Mouse (Mus musculus): ENCODE measurements around the gene Pank3. TPM values are rescaled to one million over a fixed set of nuclear protein-coding genes. Genes with fewer than 3 reads are reported as not detected.

Gene Pank3
- polyA plus RNA-seq, 1 experiment = 0.01 TPM

DNA sequence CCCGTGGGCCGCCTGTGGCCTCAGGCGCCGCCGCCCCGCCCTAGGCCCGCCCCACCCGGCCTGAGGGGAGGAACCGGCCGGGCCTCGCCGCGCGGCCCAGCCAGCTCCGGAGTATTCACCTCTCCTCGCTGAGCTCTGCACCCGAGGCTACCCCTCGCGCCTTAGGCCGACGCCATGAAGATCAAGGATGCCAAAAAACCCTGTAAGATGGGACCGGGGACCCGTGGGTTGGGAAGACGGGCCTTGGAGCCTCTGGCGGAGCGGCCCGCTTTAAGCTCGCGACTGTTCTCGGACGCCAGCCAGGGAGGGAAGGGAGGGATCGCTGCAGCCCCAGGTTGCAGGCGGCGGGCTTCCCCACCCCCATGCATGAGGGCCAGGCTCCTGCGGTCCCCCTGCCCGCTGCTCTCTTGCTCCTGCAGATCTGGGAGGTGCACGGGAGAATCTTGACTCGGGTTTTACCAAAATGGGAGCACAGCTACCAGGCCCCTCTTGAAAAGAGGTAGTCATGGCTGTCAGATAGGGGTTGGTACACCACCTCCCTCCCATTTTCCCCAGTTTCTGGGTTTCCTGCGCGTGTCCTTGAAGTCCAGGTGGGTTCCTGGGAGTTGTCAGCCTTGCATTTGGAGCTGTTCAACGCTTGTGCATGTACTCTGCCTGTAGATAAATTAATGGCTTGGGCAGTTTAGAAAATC, 608 bp downstream of the Pank3 start:
- Histone ChIP-seq H3K4me3 (replicated peaks) (peak overlapping the region; percentile 88), H3K27me3 (ENCODE audit: control insufficient read depth) (peaks cover 3% of the 10 kb centered on the region; the same call in 1 of the 2 replicates), H3K9me3 (ENCODE audit: control insufficient read depth, low read length) (no peaks in the 10 kb centered on the region), H3K36me3 (ENCODE audit: control insufficient read depth) (peaks cover 4% of the 10 kb centered on the region), H3K4me1 (ENCODE audit: control insufficient read depth) (peaks cover 33% of the 10 kb centered on the region)
- no peak for TF ChIP-seq TAL1 (IDR thresholded peaks at IDR 0.05; ENCODE audit: low read length)
- no peak for TF ChIP-seq GATA1 (IDR thresholded peaks at IDR 0.05; ENCODE audit: low read length)

- Histone ChIP-seq H3K4me3 (replicated peaks) (peak overlapping the region; percentile 88), H3K27me3 (ENCODE audit: control insufficient read depth) (peaks cover under 1% of the 10 kb centered on the region; the same call in 1 of the 2 replicates), H3K4me1 (ENCODE audit: control insufficient read depth) (peaks cover 33% of the 10 kb centered on the region), H3K9me3 (ENCODE audit: control insufficient read depth, low read length) (no peaks in the 10 kb centered on the region), H3K36me3 (ENCODE audit: control insufficient read depth) (peaks cover 5% of the 10 kb centered on the region)
- no peak for TF ChIP-seq TAL1 (IDR thresholded peaks at IDR 0.05; ENCODE audit: low read length)
- no peak for TF ChIP-seq GATA1 (IDR thresholded peaks at IDR 0.05; ENCODE audit: low read length)
Measured at GRCm38 (mm10) chr11:35770741-35771504, 1.6 kb downstream of the Pank3 start.

DNA sequence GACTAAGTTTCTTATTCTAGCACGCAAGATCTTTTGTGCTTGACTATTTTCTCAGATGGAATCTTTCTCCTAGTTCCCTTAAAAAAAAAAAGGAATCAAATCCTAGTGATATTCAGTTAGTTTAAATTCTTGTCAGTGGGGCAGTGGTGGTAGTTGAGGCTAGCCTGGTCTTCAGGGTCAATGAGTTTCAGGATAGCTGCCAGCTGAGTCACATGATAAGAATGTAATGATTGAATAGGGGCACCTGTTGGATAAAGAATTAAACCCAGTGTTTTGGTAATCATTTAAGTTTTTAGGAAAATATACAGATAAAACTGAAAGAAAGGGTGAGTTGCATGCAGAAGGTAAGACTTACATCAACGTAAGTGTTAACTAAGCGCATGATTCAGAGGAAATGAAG, 6.3 kb downstream of the Pank3 start:
- Histone ChIP-seq H3K4me1 (ENCODE audit: control insufficient read depth) (peaks cover 10% of the 10 kb centered on the region), H3K9me3 (ENCODE audit: control insufficient read depth, low read length) (no peaks in the 10 kb centered on the region), H3K4me3 (replicated peaks) (no peak overlapping the region), H3K36me3 (ENCODE audit: control insufficient read depth) (peaks cover 43% of the 10 kb centered on the region), H3K27me3 (ENCODE audit: control insufficient read depth) (no peaks in the 10 kb centered on the region)
- TF ChIP-seq GATA1 (IDR thresholded peaks at IDR 0.05; ENCODE audit: low read length) (no peak), TAL1 (IDR thresholded peaks at IDR 0.05; ENCODE audit: low read length) (no peak)

DNA sequence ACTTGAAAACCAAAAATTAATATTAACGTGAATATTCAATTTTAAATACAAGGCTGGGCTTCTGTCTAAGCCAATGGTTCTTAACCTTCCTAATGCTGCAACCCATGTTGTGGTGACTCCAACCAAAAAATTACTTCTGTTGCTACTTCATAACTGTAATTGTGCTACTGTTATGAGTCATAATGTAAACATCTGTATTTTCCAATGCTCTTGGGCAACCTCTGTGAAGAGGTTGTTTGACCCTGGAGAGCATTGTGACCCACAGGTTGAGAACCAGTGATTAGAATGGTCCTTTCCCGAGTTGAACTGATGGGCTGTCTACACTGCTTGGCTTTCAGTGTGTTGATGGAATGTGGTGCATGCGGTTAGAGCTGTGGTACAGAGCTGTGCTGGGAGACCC, 7.2 kb downstream of the Pank3 start:
- no peaks in the 10 kb centered on the region for H3K9me3 ChIP-seq (ENCODE audit: control insufficient read depth, low read length)
- H3K36me3 ChIP-seq (ENCODE audit: control insufficient read depth) = peaks cover 45% of the 10 kb centered on the region
- no peak overlapping the region for H3K4me3 ChIP-seq (replicated peaks)
- no peaks in the 10 kb centered on the region for H3K27me3 ChIP-seq (ENCODE audit: control insufficient read depth)
- no peak for TF ChIP-seq TAL1 (IDR thresholded peaks at IDR 0.05; ENCODE audit: low read length)
- no peak for TF ChIP-seq GATA1 (IDR thresholded peaks at IDR 0.05; ENCODE audit: low read length)
- peaks cover 2% of the 10 kb centered on the region; the same call in 1 of the 2 replicates for H3K4me1 ChIP-seq (ENCODE audit: control insufficient read depth)

- H3K27me3 ChIP-seq (ENCODE audit: control insufficient read depth) = no peaks in the 10 kb centered on the region
- H3K36me3 ChIP-seq (ENCODE audit: control insufficient read depth) = peaks cover 77% of the 10 kb centered on the region
- H3K4me3 ChIP-seq (replicated peaks) = no peak overlapping the region
- TF ChIP-seq GATA1 (IDR thresholded peaks at IDR 0.05; ENCODE audit: low read length) (no peak), TAL1 (IDR thresholded peaks at IDR 0.05; ENCODE audit: low read length) (no peak)
- no peaks in the 10 kb centered on the region for H3K4me1 ChIP-seq (ENCODE audit: control insufficient read depth)
- H3K9me3 ChIP-seq (ENCODE audit: control insufficient read depth, low read length) = no peaks in the 10 kb centered on the region; the same call in 1 of the 2 replicates
Measured at GRCm38 (mm10) chr11:35780336-35780735, 11.1 kb downstream of the Pank3 start.

DNA sequence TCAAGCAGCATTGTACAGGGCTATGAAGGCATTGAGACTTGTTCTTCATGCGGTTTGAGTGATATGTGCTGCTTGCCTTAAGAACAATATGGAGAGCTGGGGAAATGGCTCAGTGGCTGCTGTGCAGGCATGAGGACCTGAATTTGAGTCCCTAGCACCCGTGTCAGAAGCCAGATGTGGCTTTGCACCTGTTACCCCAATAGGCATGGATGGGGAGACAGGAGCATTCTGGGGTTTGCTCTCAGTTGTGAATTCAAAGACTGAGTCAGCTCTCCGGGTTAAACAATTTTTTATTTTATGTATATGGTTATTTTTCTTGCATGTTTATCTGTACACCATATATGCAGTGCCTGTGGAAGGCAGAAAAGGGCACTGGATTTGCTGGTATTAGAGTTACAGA, 13.2 kb downstream of the Pank3 start:
- Histone ChIP-seq H3K9me3 (ENCODE audit: control insufficient read depth, low read length) (no peaks in the 10 kb centered on the region; the same call in 1 of the 2 replicates), H3K4me1 (ENCODE audit: control insufficient read depth) (no peaks in the 10 kb centered on the region), H3K4me3 (replicated peaks) (no peak overlapping the region), H3K27me3 (ENCODE audit: control insufficient read depth) (no peaks in the 10 kb centered on the region), H3K36me3 (ENCODE audit: control insufficient read depth) (peaks cover 72% of the 10 kb centered on the region)
- TF ChIP-seq TAL1 (IDR thresholded peaks at IDR 0.05; ENCODE audit: low read length) (no peak), GATA1 (IDR thresholded peaks at IDR 0.05; ENCODE audit: low read length) (no peak)

GRCm38 (mm10) chr11:35783038-35783437, 13.8 kb downstream of the Pank3 start:
- TF ChIP-seq GATA1 (IDR thresholded peaks at IDR 0.05; ENCODE audit: low read length) (no peak), TAL1 (IDR thresholded peaks at IDR 0.05; ENCODE audit: low read length) (no peak)
- H3K27me3 ChIP-seq (ENCODE audit: control insufficient read depth) = no peaks in the 10 kb centered on the region
- H3K4me1 ChIP-seq (ENCODE audit: control insufficient read depth) = no peaks in the 10 kb centered on the region
- no peaks in the 10 kb centered on the region; the same call in 1 of the 2 replicates for H3K9me3 ChIP-seq (ENCODE audit: control insufficient read depth, low read length)
- no peak overlapping the region for H3K4me3 ChIP-seq (replicated peaks)
- peaks cover 66% of the 10 kb centered on the region for H3K36me3 ChIP-seq (ENCODE audit: control insufficient read depth)

DNA sequence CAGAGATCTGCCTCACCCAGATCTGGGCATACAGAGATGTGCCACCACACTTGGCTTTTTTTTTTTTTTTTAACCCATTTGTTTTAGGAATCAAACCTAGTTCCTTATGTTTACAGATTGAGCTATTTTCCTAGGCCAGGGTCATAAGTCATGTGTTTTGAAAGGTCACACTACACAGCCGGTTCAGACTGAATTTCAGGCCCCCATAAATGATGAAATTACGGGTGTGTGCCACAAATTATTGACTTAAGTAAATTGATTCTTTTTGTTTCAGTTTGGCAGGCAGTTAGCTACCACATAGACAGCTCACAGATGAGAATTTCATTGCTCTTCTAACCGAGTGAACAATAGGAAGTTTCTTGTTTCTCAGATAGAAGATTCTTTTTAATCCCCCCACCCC, 14.7 kb downstream of the Pank3 start:
- Histone ChIP-seq H3K9me3 (ENCODE audit: control insufficient read depth, low read length) (no peaks in the 10 kb centered on the region; the same call in 1 of the 2 replicates), H3K4me1 (ENCODE audit: control insufficient read depth) (no peaks in the 10 kb centered on the region), H3K4me3 (replicated peaks) (no peak overlapping the region), H3K36me3 (ENCODE audit: control insufficient read depth) (peaks cover 60% of the 10 kb centered on the region), H3K27me3 (ENCODE audit: control insufficient read depth) (no peaks in the 10 kb centered on the region)
- no peak for TF ChIP-seq GATA1 (IDR thresholded peaks at IDR 0.05; ENCODE audit: low read length)
- no peak for TF ChIP-seq TAL1 (IDR thresholded peaks at IDR 0.05; ENCODE audit: low read length)

- Histone ChIP-seq H3K4me1 (ENCODE audit: control insufficient read depth) (no peaks in the 10 kb centered on the region), H3K36me3 (ENCODE audit: control insufficient read depth) (peaks cover 58% of the 10 kb centered on the region), H3K27me3 (ENCODE audit: control insufficient read depth) (no peaks in the 10 kb centered on the region), H3K4me3 (replicated peaks) (no peak overlapping the region), H3K9me3 (ENCODE audit: control insufficient read depth, low read length) (no peaks in the 10 kb centered on the region; the same call in 1 of the 2 replicates)
- no peak for TF ChIP-seq GATA1 (IDR thresholded peaks at IDR 0.05; ENCODE audit: low read length)
- no peak for TF ChIP-seq TAL1 (IDR thresholded peaks at IDR 0.05; ENCODE audit: low read length)
Measured at GRCm38 (mm10) chr11:35784537-35784936, 15.3 kb downstream of the Pank3 start.

All from erythroblast, embryonic 14.5 days (primary cell).